Mouse (Mus musculus) heart, adult 18-20 months (tissue): ENCODE measurements at regions not wholly inside any gene's neighbourhood (a gene's known extent, or its start where the extent isn't known, plus 50 kb on each side); places are given as distances from the start of the nearest gene placed in this dataset.

Source experiments
- DNase-seq, 2 experiments: peaks; one replicate each; pipeline ENCODE4 v3.0.0; 2021 to 2022; ENCODE audit warnings: mixed read lengths in 1 of 2

- DNase-seq = peak; percentile 64 to 79
These were observed 140.9 kb upstream of the Tmem164 start for GRCm38 (mm10) chrX:142540264-142540663.

GRCm38 (mm10) chrX:142552196-142552595 is 129.0 kb upstream of the Tmem164 start:
- no peak for DNase-seq

GRCm38 (mm10) chrX:142554161-142554560 is 127.0 kb upstream of the Tmem164 start:
- DNase-seq = peak; percentile 6 to 65

- DNase-seq = no peak
These were observed 123.7 kb upstream of the Tmem164 start for GRCm38 (mm10) chrX:142557496-142557895.

GRCm38 (mm10) chrX:142560209-142560912 is 120.8 kb upstream of the Tmem164 start:
- DNase-seq = no peak

GRCm38 (mm10) chrX:142561788-142562187 is 119.4 kb upstream of the Tmem164 start:
- DNase-seq = no peak

- peak in 1 of 2 experiments; percentile 36 for DNase-seq
These were observed 117.0 kb upstream of the Tmem164 start for GRCm38 (mm10) chrX:142564186-142564585.

GRCm38 (mm10) chrX:142571772-142572171 is 109.4 kb upstream of the Tmem164 start:
- DNase-seq = no peak

- DNase-seq = no peak
These were observed 107.2 kb upstream of the Tmem164 start for GRCm38 (mm10) chrX:142574022-142574421.

GRCm38 (mm10) chrX:142574945-142575710 is 106.1 kb upstream of the Tmem164 start:
- no peak for DNase-seq

GRCm38 (mm10) chrX:142576127-142576526 is 105.1 kb upstream of the Tmem164 start:
- DNase-seq = no peak

GRCm38 (mm10) chrX:142577449-142578081 is 103.6 kb upstream of the Tmem164 start:
- no peak for DNase-seq

- DNase-seq = no peak
These were observed 95.9 kb upstream of the Tmem164 start for GRCm38 (mm10) chrX:142585281-142585680.

GRCm38 (mm10) chrX:142599377-142599776 is 81.8 kb upstream of the Tmem164 start:
- no peak for DNase-seq

GRCm38 (mm10) chrX:142600782-142601181 is 80.4 kb upstream of the Tmem164 start:
- no peak for DNase-seq

GRCm38 (mm10) chrX:142605088-142605487 is 76.1 kb upstream of the Tmem164 start:
- DNase-seq = no peak

GRCm38 (mm10) chrX:142606595-142607205 is 74.5 kb upstream of the Tmem164 start:
- DNase-seq = no peak

- no peak for DNase-seq
These were observed 64.9 kb upstream of the Tmem164 start for GRCm38 (mm10) chrX:142616189-142616872.

GRCm38 (mm10) chrX:142618389-142618788 is 62.8 kb upstream of the Tmem164 start:
- DNase-seq = peak in 1 of 2 experiments; percentile 4

GRCm38 (mm10) chrX:142623359-142623758 is 57.8 kb upstream of the Tmem164 start:
- DNase-seq = no peak

GRCm38 (mm10) chrX:142623882-142624281 is 57.3 kb upstream of the Tmem164 start:
- DNase-seq = no peak
